Comparison of ENCODE assay signal across 9 mouse cellular contexts in the genomic region with DNA sequence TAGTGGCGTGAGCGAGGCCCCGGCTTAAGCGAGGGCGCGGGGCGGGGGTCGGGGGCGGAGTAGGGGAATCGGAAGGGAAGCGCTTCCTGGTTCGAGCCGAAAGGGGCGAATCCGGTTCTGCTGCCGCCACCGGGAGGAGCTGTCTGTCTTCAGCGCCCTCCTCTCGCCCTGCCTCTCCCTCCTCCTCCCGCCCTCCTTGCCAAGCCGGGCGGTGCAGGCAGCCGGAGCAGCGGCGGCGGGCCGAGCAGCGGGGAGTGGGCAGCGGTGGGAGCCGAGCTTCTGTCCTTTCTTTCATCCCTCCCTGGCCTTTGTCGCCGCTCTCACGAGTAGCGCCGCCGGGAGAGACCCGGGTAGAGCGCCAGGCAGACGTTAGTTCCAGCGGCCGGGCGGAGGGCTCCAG. TPM values are rescaled to one million over a fixed set of nuclear protein-coding genes. Genes with fewer than 3 reads are reported as not detected.
DNase-seq lines count a peak whose midpoint lies in the region; ATAC-seq and TF ChIP-seq lines count a peak whose summit lies in the region.
"Had no signal": no experiment of that assay in that cellular context is flagged by ENCODE, and none has a peak within 500 bp of the region (broad histone marks: within the 10 kb centered on the region; RNA-seq: fewer than 3 reads in every experiment).

No protein-coding gene starts in this region.

- H3K27ac ChIP-seq in kidney, embryonic 16.5 days (ENCODE audit: low read length), result no peak overlapping the region
- H3K27ac ChIP-seq in cerebellum, adult 2 months (ENCODE audit: insufficient read depth, low read length), result peak overlapping the region; percentile 93
- H3K27ac ChIP-seq: liver, embryonic 14.5 days had no signal

- peak overlapping the region; percentile 50 for H3K9ac ChIP-seq in kidney, embryonic 16.5 days (replicated peaks; ENCODE audit: low read length)
- H3K9ac ChIP-seq: liver, embryonic 14.5 days had no signal

- H3K9me3 ChIP-seq in kidney, embryonic 16.5 days (ENCODE audit: low read length), result no peaks in the 10 kb centered on the region

- H3K4me3 ChIP-seq in kidney, embryonic 16.5 days (ENCODE audit: low read length), result peak overlapping the region; percentile 51
- peak overlapping the region; percentile 80 for H3K4me3 ChIP-seq in cerebellum, adult 2 months (replicated peaks; ENCODE audit: insufficient read depth, low read depth, low read length)

- peak overlapping the region; percentile 74 for H3K4me2 ChIP-seq in kidney, embryonic 16.5 days (replicated peaks; ENCODE audit: low read depth, low read length)

- H3K4me1 ChIP-seq in kidney, embryonic 16.5 days (ENCODE audit: insufficient read depth, low read length), result peaks cover 26% of the 10 kb centered on the region
- H3K4me1 ChIP-seq in cerebellum, adult 2 months (ENCODE audit: control insufficient read depth, insufficient read depth, low read length), result peaks cover 33% of the 10 kb centered on the region

- no peaks in the 10 kb centered on the region for H3K36me3 ChIP-seq in kidney, embryonic 16.5 days (ENCODE audit: insufficient read depth, low read length)

- 0 out of 2 replicates have a peak, but pooled peaks have one; percentile 18 for TF ChIP-seq CTCF in cerebellum, adult 2 months (IDR thresholded peaks at IDR 0.05; ENCODE audit: borderline replicate concordance, insufficient read depth, low read depth, low read length)

- peaks cover 64% of the 10 kb centered on the region for H3K27me3 ChIP-seq in kidney, embryonic 16.5 days (ENCODE audit: insufficient read depth, low read length)
- H3K27me3 ChIP-seq in cerebellum, adult 2 months (ENCODE audit: control insufficient read depth, insufficient read depth, low read length), result no peaks in the 10 kb centered on the region

- peak; percentile 48; the same call in 1 of the 2 replicates for TF ChIP-seq POLR2A in cerebellum, adult 2 months (IDR thresholded peaks at IDR 0.05; ENCODE audit: borderline replicate concordance, insufficient read depth, low read length)

- under 1% methylated on average over 32 of the region's 42 CpGs for WGBS in kidney, embryonic 16.5 days
- WGBS in cerebellum, adult 2 months, result under 1% methylated on average over 42 of the region's 42 CpGs

- DNase-seq in kidney, adult 11 months, result no peak
- DNase-seq in cerebellum, adult 2 months, result peak; percentile 83 to 86
- peak; percentile 40 for DNase-seq in forelimb bud, embryonic 11.5 days (ENCODE audit: low read depth, low spot score)
- DNase-seq in induced T-regulatory cell, adult 2 months (ENCODE audit: low read depth), result peak; percentile 70
- DNase-seq in liver, result peak; percentile 46
- peak; percentile 88 for DNase-seq in right cerebral cortex, adult 18-20 months

- ATAC-seq in kidney, embryonic 16.5 days (ENCODE audit: low FRiP score, low TSS enrichment), result peak; percentile 59; the same call in 1 of the 2 replicates
- no peak for ATAC-seq in granulocyte monocyte progenitor cell, adult 5-6 weeks (replicated peaks; ENCODE audit: poor library complexity, severe bottlenecking)

RNA-seq across cellular contexts. Expression of gene Crmp1, which starts 3.9 kb away (rescaled TPM):
- 9.8 and 12.9 TPM in 2 replicates for polyA plus RNA-seq in kidney, embryonic 16.5 days (2015; fragmentation: Nextera tagmentation; extraction: Ambion mirVana)
- polyA plus RNA-seq in cerebellum, adult 2 months (2012; rRNA removed), result 207 and 227 TPM in 2 replicates
- total RNA-seq in granulocyte monocyte progenitor cell, adult 5-6 weeks (2014; fragmentation: Nextera tagmentation), result not detected in 2 replicates
- total RNA-seq in granulocyte monocyte progenitor cell, adult 5-6 weeks (2017), result not detected in 2 replicates

Comparison
In these comparisons a context has a peak if more than half of its experiments do, and no peak if none do; other contexts are left out.
1. RNA of gene Crmp1, which starts 3.9 kb away (polyA plus RNA-seq): 207 to 227 TPM in cerebellum, adult 2 months; 9.8 to 12.9 TPM in kidney, embryonic 16.5 days; every median in the first group is over 10 times any median in the second.